Comparison of ENCODE assay signal across 9 mouse cellular contexts in genomic region chr12:69513166-69513565, GRCm38 (mm10).
A peak's percentile ranks its signal among the peaks of the same experiment; 100 is the strongest.
DNase-seq lines count a peak whose midpoint lies in the region; ATAC-seq and TF ChIP-seq lines count a peak whose summit lies in the region.
"Had no signal": no experiment of that assay in that cellular context is flagged by ENCODE, and none has a peak within 500 bp of the region (broad histone marks: within the 10 kb centered on the region; RNA-seq: fewer than 3 reads in every experiment).

No protein-coding gene starts in this region.

- TF ChIP-seq CTCF in CH12.LX (conservative IDR thresholded peaks at IDR 0.05 in 1 of 2, IDR thresholded peaks at IDR 0.05 in 1 of 2; ENCODE audit: low read depth in 2 of 2, low read length in 2 of 2): no peak

- no peak overlapping the region for H3K4me3 ChIP-seq in CH12.LX (replicated peaks in 1 of 3; ENCODE audit: low read depth in 2 of 3, low read length in 2 of 3, poor library complexity in 1 of 3)
- H3K4me3 ChIP-seq: embryonic facial prominence, embryonic 13.5 days had no signal

- no peaks in the 10 kb centered on the region for H3K27me3 ChIP-seq in CH12.LX (replicated peaks)
- H3K27me3 ChIP-seq: embryonic facial prominence, embryonic 13.5 days had no signal

- DNase-seq in 3134 (ENCODE audit: extremely low read depth, insufficient read length, low spot score): peak; percentile 51
- DNase-seq in CH12.LX (ENCODE audit: extremely low read depth): peak; percentile 60
- DNase-seq in kidney, postnatal 10 days: peak; percentile 68
- no peak for DNase-seq in testis, postnatal 14 days (ENCODE audit: low spot score)
- no peak for DNase-seq in left cerebral cortex, adult 11 months (ENCODE audit: low spot score)
- no peak for DNase-seq in urinary bladder, postnatal 25 days (ENCODE audit: low spot score)
- no peak for DNase-seq in frontal cortex, postnatal 10 days (ENCODE audit: low spot score in 2 of 2)

- H3K27ac ChIP-seq in CH12.LX (ENCODE audit: insufficient read depth, low read depth): peak overlapping the region; percentile 90
- H3K27ac ChIP-seq: embryonic facial prominence, embryonic 13.5 days had no signal

- peak; percentile 20 for TF ChIP-seq RAD21 in CH12.LX (IDR thresholded peaks at IDR 0.05; ENCODE audit: low read depth, low read length)

- peaks cover 53 to 83% of the 10 kb centered on the region in 2 experiments for H3K4me1 ChIP-seq in CH12.LX (ENCODE audit: control insufficient read depth in 1 of 2, insufficient read depth in 2 of 2)
- H3K4me1 ChIP-seq: embryonic facial prominence, embryonic 13.5 days had no signal

- ATAC-seq in megakaryocyte, adult 5-6 weeks (ENCODE audit: poor library complexity, severe bottlenecking): peak; percentile 68

- no peaks in the 10 kb centered on the region for H3K36me3 ChIP-seq in CH12.LX (replicated peaks in 1 of 2; ENCODE audit: control insufficient read depth in 1 of 2, insufficient read depth in 1 of 2, low read length in 1 of 2)
- H3K36me3 ChIP-seq: embryonic facial prominence, embryonic 13.5 days had no signal

- H3K9ac ChIP-seq in CH12.LX (ENCODE audit: insufficient read depth, low read depth): peak overlapping the region; percentile 12; the same call in 1 of the 2 replicates
- H3K9ac ChIP-seq: embryonic facial prominence, embryonic 13.5 days had no signal

- dilution Hi-C loops in CH12.LX (cut with MboI; ENCODE audit: extremely low pct_ligation_motif_present, extremely low pct_unique_long_range_greater_than_20kb, low sequenced_read_pairs): no loop called here

- TF ChIP-seq EP300 in CH12.LX (IDR thresholded peaks at IDR 0.05; ENCODE audit: low read length): peak; percentile 67; the same call in 1 of the 2 replicates

- no peaks in the 10 kb centered on the region for H3K9me3 ChIP-seq in CH12.LX (replicated peaks; ENCODE audit: low read length)
- H3K9me3 ChIP-seq: embryonic facial prominence, embryonic 13.5 days had no signal

- H3K4me2 ChIP-seq in CH12.LX (ENCODE audit: insufficient read depth, low read depth, poor library complexity, severe bottlenecking): peak overlapping the region; percentile 80
- H3K4me2 ChIP-seq: embryonic facial prominence, embryonic 13.5 days had no signal

- in situ Hi-C loops in CH12.LX (cut with MboI; ENCODE audit: low pct_ligation_motif_present, low pct_unique_long_range_greater_than_20kb, low sequenced_read_pairs): no loop called here

- TF ChIP-seq POLR2A in CH12.LX (IDR thresholded peaks at IDR 0.05; ENCODE audit: low read depth, low read length): peak; percentile 40

- H3K79me2 ChIP-seq in CH12.LX (replicated peaks; ENCODE audit: control insufficient read depth, extremely low read depth, insufficient read depth, poor library complexity, severe bottlenecking): no peaks in the 10 kb centered on the region

TF ChIP-seq in CH12.LX, 34 proteins besides CTCF, POLR2A, EP300 and RAD21:
- TF ChIP-seq JUND (conservative IDR thresholded peaks at IDR 0.05; ENCODE audit: low read depth, low read length): no peak
- no peak for TF ChIP-seq RCOR1 (conservative IDR thresholded peaks at IDR 0.05; ENCODE audit: low read depth, low read length)
- peak; percentile 69 for TF ChIP-seq BHLHE40 (IDR thresholded peaks at IDR 0.05; ENCODE audit: low read depth, low read length)
- TF ChIP-seq IRF4 (IDR thresholded peaks at IDR 0.05; ENCODE audit: low read depth, low read length): peak; percentile 87
- 0 out of 2 replicates have a peak, but pooled peaks have one; percentile 72 for TF ChIP-seq CHD2 (IDR thresholded peaks at IDR 0.05; ENCODE audit: low read length)
- peak; percentile 26 for TF ChIP-seq SMC3 (IDR thresholded peaks at IDR 0.05; ENCODE audit: low read depth, low read length)
- TF ChIP-seq POLR2AphosphoS2 (IDR thresholded peaks at IDR 0.05; ENCODE audit: low read depth, low read length): no peak
- TF ChIP-seq NELFE (IDR thresholded peaks at IDR 0.05; ENCODE audit: low read depth, low read length): 0 out of 2 replicates have a peak, but pooled peaks have one; percentile 22
- TF ChIP-seq E2F4 (IDR thresholded peaks at IDR 0.05; ENCODE audit: insufficient replicate concordance, low read depth, low read length): no peak
- TF ChIP-seq MXI1 (IDR thresholded peaks at IDR 0.05; ENCODE audit: low read depth, low read length): peak; percentile 23; the same call in 1 of the 2 replicates
- TF ChIP-seq TCF12 (IDR thresholded peaks at IDR 0.05; ENCODE audit: low read depth, low read length): peak; percentile 35; the same call in 1 of the 2 replicates
- no peak for TF ChIP-seq GABPA (IDR thresholded peaks at IDR 0.05; ENCODE audit: insufficient replicate concordance, low read depth, low read length)
- peak; percentile 85 for TF ChIP-seq MEF2A (IDR thresholded peaks at IDR 0.05; ENCODE audit: borderline replicate concordance, low read depth, low read length)
- no peak for TF ChIP-seq UBTF (IDR thresholded peaks at IDR 0.05; ENCODE audit: low read depth, low read length)
- TF ChIP-seq ZC3H11A (IDR thresholded peaks at IDR 0.05; ENCODE audit: low read depth, low read length): no peak
- TF ChIP-seq ETS1 (conservative IDR thresholded peaks at IDR 0.05; ENCODE audit: low read depth, low read length): peak; percentile 82

Comparison
In these comparisons a context has a peak if more than half of its experiments do, and no peak if none do; other contexts are left out.
1. DNase-seq: peak in 3134 (single experiment), CH12.LX (single experiment) and kidney, postnatal 10 days (single experiment); none in testis, postnatal 14 days (single experiment), left cerebral cortex, adult 11 months (single experiment), urinary bladder, postnatal 25 days (single experiment) and frontal cortex, postnatal 10 days (0 of 2).